Mouse (Mus musculus) midbrain, embryonic 13.5 days (tissue): ENCODE results near the gene Myo10. TPM values are rescaled to one million over a fixed set of nuclear protein-coding genes. Genes with fewer than 3 reads are reported as not detected.

Experiments
- ATAC-seq: fragments of 200-750 bp; cut with Nextera tagmentation; 2 replicates; pipeline ENCODE4 v1.8.0; 2017; ENCODE audit warnings: mild to moderate bottlenecking, moderate TSS enrichment, moderate library complexity
- H3K27ac ChIP-seq: fragments of 300-500 bp; sonication (generic); 2 replicates; pipeline ENCODE4 v1.5.1; 2015; ENCODE audit warnings: inconsistent platforms, mild to moderate bottlenecking, moderate library complexity
- H3K27me3 ChIP-seq: fragments of 300-500 bp; sonication (generic); 2 replicates; pipeline ENCODE4 v1.6.1; 2015; ENCODE audit warnings: mild to moderate bottlenecking, inconsistent platforms
- H3K36me3 ChIP-seq: fragments of 300-500 bp; sonication (generic); 2 replicates; pipeline ENCODE4 v1.6.1; 2015; ENCODE audit warnings: mild to moderate bottlenecking, inconsistent platforms
- H3K4me1 ChIP-seq: fragments of 300-500 bp; sonication (generic); replicated peaks from 2 replicates; pipeline ENCODE4 v1.6.1; 2015; ENCODE audit warnings: inconsistent platforms
- H3K4me2 ChIP-seq: fragments of 300-500 bp; sonication (generic); replicated peaks from 2 replicates; pipeline ENCODE4 v1.6.1; 2015; ENCODE audit warnings: moderate library complexity, mild to moderate bottlenecking, inconsistent platforms
- H3K4me3 ChIP-seq: fragments of 300-500 bp; sonication (generic); replicated peaks from 2 replicates; pipeline ENCODE4 v1.5.1; 2015; ENCODE audit warnings: mild to moderate bottlenecking, inconsistent platforms
- H3K9ac ChIP-seq: fragments of 300-500 bp; sonication (generic); replicated peaks from 2 replicates; pipeline ENCODE4 v1.6.1; 2015; ENCODE audit warnings: mild to moderate bottlenecking, inconsistent platforms
- H3K9me3 ChIP-seq: fragments of 300-500 bp; sonication (generic); 2 replicates; pipeline ENCODE4 v1.6.1; 2016; ENCODE audit warnings: mild to moderate bottlenecking, inconsistent platforms
- WGBS: fragments of 180-500 bp; shearing (Covaris S2); methylation state at CpG from one replicate; pipeline ENCODE4 v1.1.7; 2015; 5-methylcytosine and 5-hydroxymethylcytosine counted together
- polyA plus RNA-seq: library from polyadenylated mRNA; unstranded; fragments of >200 nt; fragmentation: Nextera tagmentation; extraction: Ambion mirVana; gene quantifications from 2 replicates; pipeline ENCODE4 v1.2.1, GENCODE M21; 2015

Gene Myo10
- polyA plus RNA-seq, 1 experiment from 2014 or later, result 42.9 TPM

DNA sequence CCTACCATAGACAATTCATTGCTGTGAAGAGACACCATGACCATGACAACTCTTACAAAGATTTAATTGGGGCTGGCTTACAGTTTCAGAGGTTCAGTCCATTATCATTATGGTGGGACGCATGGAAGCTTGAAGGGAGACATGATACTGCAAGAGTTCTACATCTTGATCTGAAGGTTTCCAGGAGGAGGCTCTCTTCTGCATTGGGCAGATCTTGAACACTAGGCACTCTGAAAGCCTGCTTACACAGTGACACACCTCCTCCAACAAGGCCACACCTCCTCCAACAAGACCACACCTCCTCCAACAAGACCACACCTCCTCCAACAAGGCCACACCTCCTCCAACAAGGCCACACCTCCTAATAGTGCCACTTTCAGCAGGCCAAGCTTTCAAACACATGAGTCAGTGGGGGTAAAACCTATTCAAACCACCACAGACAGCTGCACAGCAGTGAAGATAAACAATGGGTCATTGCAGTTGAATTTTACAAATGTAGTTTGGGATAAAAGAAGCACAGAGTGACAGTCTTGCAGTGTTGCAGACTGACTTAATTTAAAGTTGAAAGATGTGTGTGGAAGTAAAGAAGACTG lies 225.3 kb downstream of the Myo10 start:
- peaks cover 4% of the 10 kb centered on the region; the same call in 1 of the 2 replicates for H3K27me3 ChIP-seq
- 88% methylated on average over 1 of the region's 1 CpGs for WGBS
- H3K27ac ChIP-seq, result no peak overlapping the region
- 0 out of 2 replicates have a peak, but pooled peaks cover 6% of the 10 kb centered on the region for H3K9me3 ChIP-seq
- H3K4me3 ChIP-seq, result no peak overlapping the region
- H3K4me2 ChIP-seq, result no peak overlapping the region
- ATAC-seq, result no peak
- no peaks in the 10 kb centered on the region for H3K36me3 ChIP-seq
- no peak overlapping the region for H3K9ac ChIP-seq
- H3K4me1 ChIP-seq, result peaks cover 12% of the 10 kb centered on the region

DNA sequence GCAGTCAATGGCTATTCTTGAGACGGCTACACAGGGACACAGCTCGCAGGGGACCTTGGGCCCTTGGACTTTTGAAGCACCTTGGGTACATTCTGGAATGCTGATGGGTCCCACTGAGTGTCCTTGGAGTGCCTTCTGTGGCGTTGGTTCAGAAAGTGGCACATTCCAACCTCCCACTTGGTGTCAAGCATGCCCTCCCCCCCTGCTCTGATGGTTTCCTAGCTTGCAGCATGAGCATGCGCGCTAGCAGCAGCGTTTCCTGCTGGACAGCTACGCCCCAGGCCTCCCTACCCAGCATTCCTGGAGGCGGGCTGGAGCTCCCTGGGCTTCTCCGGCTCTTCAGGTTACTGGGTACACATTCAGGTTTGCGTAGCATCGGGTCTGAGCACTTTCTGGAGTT lies 228.2 kb downstream of the Myo10 start:
- Histone ChIP-seq H3K9ac (no peak overlapping the region), H3K4me1 (no peaks in the 10 kb centered on the region), H3K4me2 (no peak overlapping the region), H3K27me3 (no peaks in the 10 kb centered on the region), H3K27ac (no peak overlapping the region), H3K9me3 (0 out of 2 replicates have a peak, but pooled peaks cover 6% of the 10 kb centered on the region), H3K4me3 (no peak overlapping the region), H3K36me3 (no peaks in the 10 kb centered on the region)
- 78% methylated on average over 11 of the region's 11 CpGs for WGBS
- no peak for ATAC-seq

DNA sequence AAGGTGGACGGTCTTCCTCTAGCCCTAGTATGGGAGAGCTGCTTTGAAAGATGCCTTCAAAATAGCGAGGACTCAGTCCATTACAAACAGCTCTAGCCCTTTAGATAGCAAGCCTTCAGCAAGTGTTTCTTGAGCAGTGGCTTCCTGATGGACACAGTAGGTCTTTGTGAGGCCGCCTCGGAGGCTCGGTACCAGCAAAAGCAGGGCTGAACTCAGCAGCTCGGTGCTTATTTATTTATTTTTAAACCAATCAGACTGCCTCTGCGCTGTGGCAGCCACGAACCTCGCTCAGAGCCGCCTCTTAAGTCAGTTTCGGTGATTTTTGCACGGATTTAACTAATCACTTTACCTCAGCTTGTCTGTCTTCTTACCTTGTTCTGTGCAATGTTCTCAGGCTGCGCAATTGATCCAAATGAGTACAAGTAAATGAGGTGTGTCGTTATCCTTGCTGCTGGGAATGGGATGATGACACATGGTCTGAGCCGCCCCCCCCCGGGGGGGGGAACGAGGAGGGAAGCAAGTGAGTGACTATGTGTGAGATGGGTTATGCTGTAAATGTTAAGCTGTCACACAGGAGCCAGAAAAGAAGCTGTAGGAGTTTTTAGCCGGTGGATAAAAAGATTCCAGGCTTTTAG lies 232.1 kb downstream of the Myo10 start:
- Histone ChIP-seq H3K4me1 (no peaks in the 10 kb centered on the region), H3K4me2 (no peak overlapping the region), H3K27ac (no peak overlapping the region), H3K9ac (no peak overlapping the region), H3K36me3 (no peaks in the 10 kb centered on the region), H3K27me3 (no peaks in the 10 kb centered on the region), H3K4me3 (no peak overlapping the region), H3K9me3 (0 out of 2 replicates have a peak, but pooled peaks cover 1% of the 10 kb centered on the region)
- ATAC-seq, result no peak
- 69% methylated on average over 18 of the region's 18 CpGs for WGBS

DNA sequence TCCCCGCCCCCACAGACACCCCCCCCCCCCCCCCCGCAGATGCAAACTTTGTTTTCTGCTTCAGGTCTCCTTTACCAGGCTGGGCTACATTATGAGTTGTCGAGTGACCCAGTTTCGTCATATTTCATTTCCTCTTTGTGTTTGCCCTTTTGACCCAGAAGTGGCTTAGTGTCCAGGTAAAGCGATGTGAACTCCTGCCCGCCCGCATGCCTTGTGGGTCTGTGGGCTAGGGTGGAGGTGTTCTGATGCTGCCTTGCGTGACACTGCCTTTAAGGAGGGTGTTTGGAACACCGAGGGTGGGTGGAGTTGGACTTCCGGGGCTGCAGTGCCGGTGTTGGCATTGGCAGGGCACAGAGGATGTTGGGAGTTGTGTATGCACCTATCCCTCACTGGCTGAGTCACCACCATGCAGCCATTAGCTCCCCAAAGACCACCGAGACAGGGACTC lies 236.3 kb downstream of the Myo10 start:
- Histone ChIP-seq H3K27me3 (no peaks in the 10 kb centered on the region), H3K27ac (no peak overlapping the region), H3K9ac (no peak overlapping the region), H3K36me3 (no peaks in the 10 kb centered on the region), H3K9me3 (no peaks in the 10 kb centered on the region), H3K4me2 (no peak overlapping the region), H3K4me1 (no peaks in the 10 kb centered on the region), H3K4me3 (no peak overlapping the region)
- 68% methylated on average over 12 of the region's 12 CpGs for WGBS
- ATAC-seq, result no peak

DNA sequence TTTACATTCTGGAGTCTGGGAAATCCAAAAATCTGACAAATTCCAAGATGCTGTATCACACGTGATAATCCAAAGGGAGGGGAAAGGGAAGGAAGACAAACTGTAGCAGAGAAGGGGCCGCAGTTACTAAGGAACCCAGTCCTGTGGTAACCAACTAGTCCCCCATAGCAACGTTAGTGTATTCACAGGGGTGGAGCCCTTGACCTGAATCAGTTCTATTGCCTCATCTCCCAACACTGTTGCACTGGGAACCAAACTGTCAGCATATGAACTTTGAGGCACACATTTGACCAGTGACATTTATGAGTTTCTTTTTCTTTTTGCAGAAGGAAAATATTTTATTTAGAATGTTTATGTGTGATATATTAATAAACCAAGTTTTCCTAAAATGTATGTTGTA lies 237.1 kb downstream of the Myo10 start:
- Histone ChIP-seq H3K9ac (no peak overlapping the region), H3K4me1 (no peaks in the 10 kb centered on the region), H3K36me3 (no peaks in the 10 kb centered on the region), H3K27me3 (no peaks in the 10 kb centered on the region), H3K27ac (no peak overlapping the region), H3K4me2 (no peak overlapping the region), H3K9me3 (peaks cover 4% of the 10 kb centered on the region; the same call in 1 of the 2 replicates), H3K4me3 (no peak overlapping the region)
- no peak; the same call in 1 of the 2 replicates for ATAC-seq
- WGBS, result 71% methylated on average over 3 of the region's 3 CpGs

DNA sequence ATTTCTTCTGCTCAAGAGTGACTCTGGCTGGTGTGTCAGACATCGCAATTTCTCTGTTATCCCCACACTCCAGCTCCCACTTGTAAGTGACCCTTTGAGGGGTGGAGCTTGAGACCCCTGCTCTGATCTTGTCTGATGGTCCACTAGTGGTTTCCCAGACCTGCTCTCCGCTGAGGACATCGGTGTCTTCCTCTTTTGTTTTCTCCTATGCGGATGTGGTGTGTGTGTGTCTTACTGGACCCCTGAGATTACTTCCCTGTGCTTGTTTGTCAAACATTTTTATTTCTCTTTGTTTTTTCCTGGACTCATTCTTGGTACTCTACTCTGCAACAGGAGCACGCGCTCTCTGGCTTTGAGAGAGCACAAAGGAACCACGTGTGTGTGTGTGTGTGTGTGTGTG lies 239.6 kb downstream of the Myo10 start:
- no peaks in the 10 kb centered on the region for H3K27me3 ChIP-seq
- 83% methylated on average over 7 of the region's 7 CpGs for WGBS
- no peaks in the 10 kb centered on the region for H3K4me1 ChIP-seq
- no peak for ATAC-seq
- no peak overlapping the region for H3K9ac ChIP-seq
- no peaks in the 10 kb centered on the region for H3K36me3 ChIP-seq
- no peak overlapping the region for H3K4me3 ChIP-seq
- peaks cover 4% of the 10 kb centered on the region; the same call in 1 of the 2 replicates for H3K9me3 ChIP-seq
- no peak overlapping the region for H3K27ac ChIP-seq
- no peak overlapping the region for H3K4me2 ChIP-seq

Other genes with a start within 250 kb of the Myo10 start
- 205 and 211 TPM in 2 replicates for gene Basp1, start 208.8 kb upstream of the Myo10 start, polyA plus RNA-seq
- gene Retreg1, start 220.7 kb downstream of the Myo10 start, polyA plus RNA-seq, result 6.8 TPM in 2 replicates